Mouse (Mus musculus): ENCODE measurements around the gene Sqor. TPM values are rescaled to one million over a fixed set of nuclear protein-coding genes. Genes with fewer than 3 reads are reported as not detected.

The Sqor gene
- polyA plus RNA-seq (2012), result 0.43 and 0.50 TPM in 2 replicates

DNA sequence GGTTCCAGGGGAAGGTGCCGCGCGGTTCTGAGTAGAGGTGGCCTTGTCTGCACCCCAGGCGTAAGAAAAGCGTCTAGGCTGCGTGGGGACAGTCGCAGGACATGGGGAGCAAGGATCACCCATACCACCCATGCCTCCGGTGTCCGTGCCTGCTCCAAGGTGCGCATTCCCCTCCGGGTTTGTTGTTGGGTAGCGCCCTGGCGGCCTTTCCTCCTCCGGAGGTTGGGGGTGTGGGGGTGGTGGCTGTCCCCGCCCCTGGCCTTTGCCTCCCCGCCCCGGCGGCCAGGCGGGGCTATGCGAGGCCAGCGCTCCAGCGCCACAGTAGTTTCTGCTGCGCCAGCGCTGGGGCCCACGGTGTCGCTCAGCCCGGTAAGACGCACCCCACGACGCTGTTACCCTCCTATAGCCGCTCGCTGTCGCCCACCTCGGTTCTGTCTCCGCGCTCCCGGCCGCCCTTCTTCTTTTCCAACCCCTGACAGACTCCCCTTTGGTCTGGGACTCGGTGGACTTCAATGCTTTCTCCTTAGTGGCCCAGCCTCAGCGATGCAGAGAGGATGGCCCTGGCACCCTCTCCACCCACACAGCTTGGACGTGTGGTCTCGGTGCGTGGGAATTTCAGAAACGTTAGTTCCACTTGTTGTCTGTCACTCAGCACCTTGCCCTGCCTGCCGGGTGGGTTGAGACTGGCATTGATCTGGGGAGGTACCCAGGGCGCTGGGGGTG lies at the start of gene Sqor:
Gene Sqor, plus strand, starts transcription at position 167 of the 723 bp plus-strand sequence.
- no peak for TF ChIP-seq GATA1 (IDR thresholded peaks at IDR 0.05; ENCODE audit: low read length)

- TF ChIP-seq GATA1 (IDR thresholded peaks at IDR 0.05; ENCODE audit: low read length), result no peak
Observed at GRCm38 (mm10) chr2:122716301-122716842, 48.7 kb upstream of the Sqor start.

GRCm38 (mm10) chr2:122719232-122719631 lies 45.8 kb upstream of the Sqor start:
- no peak for TF ChIP-seq GATA1 (IDR thresholded peaks at IDR 0.05; ENCODE audit: low read length)

DNA sequence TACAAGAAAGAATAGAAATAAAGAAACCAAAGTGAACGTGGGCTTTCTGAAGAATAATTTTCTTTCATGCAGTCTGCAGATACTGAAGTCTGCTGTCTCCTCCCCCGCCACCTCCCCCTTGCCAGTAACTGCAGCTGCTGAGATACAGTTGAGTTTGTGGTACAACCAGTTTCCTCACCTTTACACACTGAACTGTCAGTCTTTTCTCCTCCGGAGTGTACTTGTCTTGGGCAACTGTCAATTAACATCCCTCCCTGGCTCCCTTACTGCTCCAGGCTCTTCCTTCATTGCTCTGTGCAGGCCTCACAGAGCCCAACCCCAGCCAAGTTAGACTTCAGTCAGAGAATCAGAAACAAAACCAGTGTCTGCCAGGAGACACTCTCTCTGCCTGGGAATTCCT lies 44.5 kb upstream of the Sqor start:
- no peak for TF ChIP-seq GATA1 (IDR thresholded peaks at IDR 0.05; ENCODE audit: low read length)

- TF ChIP-seq GATA1 (IDR thresholded peaks at IDR 0.05; ENCODE audit: low read length), result no peak
Observed at GRCm38 (mm10) chr2:122725604-122726003, 39.4 kb upstream of the Sqor start.

GRCm38 (mm10) chr2:122731456-122731855 lies 33.6 kb upstream of the Sqor start:
- no peak for TF ChIP-seq GATA1 (IDR thresholded peaks at IDR 0.05; ENCODE audit: low read length)

DNA sequence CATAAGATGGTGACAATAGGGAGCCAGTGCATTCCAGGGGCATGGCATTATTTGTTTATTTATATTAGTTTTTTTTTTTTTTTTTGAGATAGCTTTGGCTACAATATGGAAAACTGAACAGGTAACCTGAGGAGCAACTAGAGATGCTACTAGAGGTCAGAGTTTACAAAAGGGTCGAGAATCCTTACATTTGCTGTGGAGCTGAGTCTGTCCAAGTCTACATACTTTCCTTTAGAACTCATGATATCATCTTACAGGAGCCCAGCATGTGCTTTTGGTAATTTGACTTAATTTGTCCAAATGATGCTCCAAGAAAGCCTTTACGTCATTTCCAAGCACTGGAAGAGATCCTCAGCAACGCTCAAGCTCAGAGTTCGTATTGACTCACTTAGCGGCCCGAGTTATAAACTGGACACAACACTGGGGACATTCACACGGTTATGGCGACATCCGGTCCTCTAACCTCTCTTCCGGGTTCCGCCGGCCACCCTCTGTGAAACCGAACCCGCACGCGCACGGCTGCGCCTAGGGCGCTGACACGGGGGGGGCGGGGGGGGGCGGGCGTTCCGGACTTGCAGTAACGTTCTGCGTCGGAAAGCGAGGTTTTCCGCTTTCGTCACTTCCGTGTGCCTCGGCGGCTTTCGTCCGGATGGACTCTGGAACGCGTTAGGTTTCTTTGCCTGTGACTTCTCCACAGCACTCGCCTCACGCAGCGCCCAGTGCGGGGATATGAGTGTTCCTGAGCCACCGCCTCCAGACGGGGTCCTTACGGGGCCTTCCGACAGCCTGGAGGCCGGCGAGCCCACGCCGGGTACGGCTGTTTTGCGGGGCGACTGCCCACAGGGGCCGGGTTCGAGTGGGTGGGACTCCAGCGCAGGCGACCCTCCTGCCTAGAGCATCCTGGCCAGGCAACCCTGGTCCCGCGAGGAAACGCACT lies 26.9 kb upstream of the Sqor start, which contains the start of gene Bloc1s6:
Gene Bloc1s6, plus strand, starts transcription at position 610 of the 937 bp plus-strand sequence.
- no peak for TF ChIP-seq GATA1 (IDR thresholded peaks at IDR 0.05; ENCODE audit: low read length)

DNA sequence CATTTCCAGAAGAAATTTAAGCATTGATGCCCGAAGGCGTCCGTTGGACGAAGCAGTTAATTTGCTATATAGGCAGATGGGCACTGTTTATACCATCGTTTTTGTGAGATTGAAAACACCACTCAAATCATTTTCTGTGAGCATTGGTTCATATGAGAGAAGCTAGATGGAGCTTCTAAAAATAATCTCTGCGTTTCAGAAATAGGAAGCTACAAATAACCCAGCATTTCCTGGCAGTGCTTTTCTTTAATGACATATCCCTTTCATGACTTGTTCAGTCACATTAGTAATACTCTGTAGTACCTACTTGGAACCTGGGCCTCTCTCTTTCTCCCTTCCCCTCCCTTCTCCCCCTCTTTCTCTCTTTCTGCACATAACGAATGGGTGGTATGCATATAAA lies 26.0 kb upstream of the Sqor start:
- no peak for TF ChIP-seq GATA1 (IDR thresholded peaks at IDR 0.05; ENCODE audit: low read length)

- no peak for TF ChIP-seq GATA1 (IDR thresholded peaks at IDR 0.05; ENCODE audit: low read length)
Observed at GRCm38 (mm10) chr2:122746461-122746860, 18.6 kb upstream of the Sqor start.

- TF ChIP-seq GATA1 (IDR thresholded peaks at IDR 0.05; ENCODE audit: low read length), result no peak
Observed at GRCm38 (mm10) chr2:122753739-122754343, 11.2 kb upstream of the Sqor start.

- no peak for TF ChIP-seq GATA1 (IDR thresholded peaks at IDR 0.05; ENCODE audit: low read length)
Observed at GRCm38 (mm10) chr2:122759791-122760190, 5.2 kb upstream of the Sqor start.

GRCm38 (mm10) chr2:122762991-122763390 lies 2.0 kb upstream of the Sqor start:
- no peak for TF ChIP-seq GATA1 (IDR thresholded peaks at IDR 0.05; ENCODE audit: low read length)

DNA sequence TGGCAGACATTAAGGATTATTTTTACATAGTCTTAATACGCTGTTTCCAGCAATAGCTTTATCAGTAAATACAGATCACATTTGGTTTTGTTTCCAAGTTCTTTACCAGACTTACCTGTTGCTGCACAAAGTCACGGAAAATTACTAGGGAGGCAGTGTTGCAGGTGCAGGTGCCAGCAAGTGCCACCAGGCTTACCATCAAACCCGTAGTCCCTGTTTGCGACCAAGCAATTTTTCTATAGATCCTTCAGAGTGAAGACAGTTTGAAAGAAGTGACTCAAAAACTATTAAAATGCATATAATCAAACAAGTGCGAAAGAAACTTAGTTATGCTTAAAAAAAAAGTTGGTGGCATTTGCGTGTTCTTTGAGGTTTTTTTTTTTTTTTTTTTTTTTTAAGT lies 511 bp upstream of the Sqor start:
- TF ChIP-seq GATA1 (IDR thresholded peaks at IDR 0.05; ENCODE audit: low read length), result no peak

GRCm38 (mm10) chr2:122765794-122766145 lies 733 bp downstream of the Sqor start:
- TF ChIP-seq GATA1 (IDR thresholded peaks at IDR 0.05; ENCODE audit: low read length), result no peak

GRCm38 (mm10) chr2:122771002-122771401 lies 6.0 kb downstream of the Sqor start:
- no peak for TF ChIP-seq GATA1 (IDR thresholded peaks at IDR 0.05; ENCODE audit: low read length)

DNA sequence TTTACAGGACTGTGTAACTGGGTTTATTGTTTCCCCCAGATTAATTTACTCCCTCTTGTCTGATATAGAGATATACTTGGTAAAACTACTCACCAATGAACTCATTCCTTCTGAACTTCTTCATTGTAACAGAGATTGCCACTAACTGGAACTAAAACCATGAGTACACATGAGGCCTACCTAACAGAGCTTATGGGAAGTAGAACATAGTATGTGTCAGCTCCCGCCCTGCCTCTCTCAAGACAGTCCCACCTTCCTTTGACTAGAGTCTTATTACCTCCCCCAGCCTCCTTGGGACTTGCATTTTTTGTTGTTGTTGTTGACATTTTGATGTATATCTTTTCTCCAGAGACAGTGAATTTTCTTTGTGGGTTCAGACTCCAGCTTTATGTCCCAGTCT lies 7.9 kb downstream of the Sqor start:
- no peak for TF ChIP-seq GATA1 (IDR thresholded peaks at IDR 0.05; ENCODE audit: low read length)
